Mouse (Mus musculus): ENCODE results near the gene Ten1. TPM values are rescaled to one million over a fixed set of nuclear protein-coding genes. Genes with fewer than 3 reads are reported as not detected.

The Ten1 gene
- total and polyA plus RNA-seq, 2 experiments from 2014 or later = 66.6 to 110 TPM

DNA sequence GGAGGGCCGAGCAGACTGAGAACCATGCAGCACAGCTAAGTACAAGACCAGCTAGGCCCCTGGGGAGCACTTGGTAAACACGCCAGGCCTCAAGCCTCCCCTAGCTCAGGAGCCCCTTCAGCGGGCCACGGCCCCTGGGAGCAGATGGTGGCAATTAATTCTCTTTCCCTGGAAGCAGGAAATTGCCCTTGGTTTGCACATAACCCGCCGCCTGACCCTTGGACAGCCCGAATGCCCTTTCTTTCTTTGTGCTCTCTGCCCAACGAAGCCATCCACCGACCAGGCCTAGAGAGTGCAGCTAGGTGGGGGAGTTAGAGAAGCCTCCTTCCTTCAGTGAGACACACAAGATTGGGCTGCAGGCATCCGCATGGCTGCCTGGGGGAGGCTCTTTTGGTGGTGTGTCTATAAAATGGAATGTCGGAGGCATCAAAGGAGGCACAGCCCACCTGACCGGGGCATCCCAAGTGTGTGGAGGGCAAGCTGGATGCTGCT lies 43.1 kb downstream of the Ten1 start:
- H3K4me2 ChIP-seq (ENCODE audit: low read depth, low read length) = no peak overlapping the region
- H3K9me3 ChIP-seq (ENCODE audit: low read length) = no peaks in the 10 kb centered on the region
- no peak for DNase-seq (ENCODE audit: low spot score)
- no peak overlapping the region for H3K27ac ChIP-seq
- no peaks in the 10 kb centered on the region for H3K4me1 ChIP-seq (ENCODE audit: insufficient read depth, low read length)
- H3K9ac ChIP-seq (replicated peaks; ENCODE audit: low read length) = no peak overlapping the region
- H3K36me3 ChIP-seq (ENCODE audit: insufficient read depth, low read length) = peaks cover 31% of the 10 kb centered on the region
- H3K4me3 ChIP-seq (ENCODE audit: low read length) = no peak overlapping the region
- H3K27me3 ChIP-seq (ENCODE audit: insufficient read depth, low read length) = no peaks in the 10 kb centered on the region
- TF ChIP-seq CTCF (IDR thresholded peaks at IDR 0.05; ENCODE audit: low read depth) = no peak
- ATAC-seq = no peak
- WGBS = 50% methylated on average over 12 of the region's 12 CpGs

- TF ChIP-seq CTCF (IDR thresholded peaks at IDR 0.05; ENCODE audit: low read depth) = no peak
- H3K4me1 ChIP-seq (ENCODE audit: insufficient read depth, low read length) = no peaks in the 10 kb centered on the region
- H3K36me3 ChIP-seq (ENCODE audit: insufficient read depth, low read length) = peaks cover 59% of the 10 kb centered on the region
- no peak overlapping the region for H3K9ac ChIP-seq (replicated peaks; ENCODE audit: low read length)
- H3K4me3 ChIP-seq (ENCODE audit: low read length) = no peak overlapping the region
- no peak overlapping the region for H3K27ac ChIP-seq
- H3K9me3 ChIP-seq (ENCODE audit: low read length) = no peaks in the 10 kb centered on the region
- H3K27me3 ChIP-seq (ENCODE audit: insufficient read depth, low read length) = no peaks in the 10 kb centered on the region
- H3K4me2 ChIP-seq (ENCODE audit: low read depth, low read length) = no peak overlapping the region
- ATAC-seq (no peak), DNase-seq (ENCODE audit: low spot score) (no peak)
- 86% methylated on average over 8 of the region's 8 CpGs for WGBS
These were observed 45.9 kb downstream of the Ten1 start for GRCm38 (mm10) chr11:116244580-116244979.

- H3K36me3 ChIP-seq (ENCODE audit: insufficient read depth, low read length) = peaks cover 69% of the 10 kb centered on the region
- H3K27ac ChIP-seq = no peak overlapping the region
- no peak for TF ChIP-seq CTCF (IDR thresholded peaks at IDR 0.05; ENCODE audit: low read depth)
- H3K4me3 ChIP-seq (ENCODE audit: low read length) = no peak overlapping the region
- no peak for DNase-seq (ENCODE audit: low spot score)
- WGBS = 69% methylated on average over 6 of the region's 6 CpGs
- H3K9me3 ChIP-seq (ENCODE audit: low read length) = no peaks in the 10 kb centered on the region
- H3K4me1 ChIP-seq (ENCODE audit: insufficient read depth, low read length) = no peaks in the 10 kb centered on the region
- no peak overlapping the region for H3K9ac ChIP-seq (replicated peaks; ENCODE audit: low read length)
- no peaks in the 10 kb centered on the region for H3K27me3 ChIP-seq (ENCODE audit: insufficient read depth, low read length)
- no peak for ATAC-seq
- no peak overlapping the region for H3K4me2 ChIP-seq (ENCODE audit: low read depth, low read length)
These were observed 47.0 kb downstream of the Ten1 start for GRCm38 (mm10) chr11:116245616-116246015.

GRCm38 (mm10) chr11:116247502-116248222 lies 49.0 kb downstream of the Ten1 start:
- no peak for TF ChIP-seq CTCF (IDR thresholded peaks at IDR 0.05; ENCODE audit: low read depth)
- DNase-seq (ENCODE audit: low spot score) (no peak), ATAC-seq (no peak)
- Histone ChIP-seq H3K9me3 (ENCODE audit: low read length) (no peaks in the 10 kb centered on the region), H3K4me1 (ENCODE audit: insufficient read depth, low read length) (no peaks in the 10 kb centered on the region), H3K27me3 (ENCODE audit: insufficient read depth, low read length) (no peaks in the 10 kb centered on the region), H3K4me3 (ENCODE audit: low read length) (no peak overlapping the region), H3K4me2 (ENCODE audit: low read depth, low read length) (no peak overlapping the region), H3K27ac (no peak overlapping the region), H3K36me3 (ENCODE audit: insufficient read depth, low read length) (peaks cover 90% of the 10 kb centered on the region), H3K9ac (replicated peaks; ENCODE audit: low read length) (no peak overlapping the region)
- WGBS = 89% methylated on average over 14 of the region's 14 CpGs

GRCm38 (mm10) chr11:116250898-116251297 lies 52.2 kb downstream of the Ten1 start:
- DNase-seq (ENCODE audit: low spot score) (no peak), ATAC-seq (no peak)
- Histone ChIP-seq H3K27ac (no peak overlapping the region), H3K36me3 (ENCODE audit: insufficient read depth, low read length) (peaks cover 91% of the 10 kb centered on the region), H3K4me2 (ENCODE audit: low read depth, low read length) (no peak overlapping the region), H3K9me3 (ENCODE audit: low read length) (no peaks in the 10 kb centered on the region), H3K9ac (replicated peaks; ENCODE audit: low read length) (no peak overlapping the region), H3K4me3 (ENCODE audit: low read length) (no peak overlapping the region), H3K4me1 (ENCODE audit: insufficient read depth, low read length) (no peaks in the 10 kb centered on the region), H3K27me3 (ENCODE audit: insufficient read depth, low read length) (no peaks in the 10 kb centered on the region)
- 93% methylated on average over 8 of the region's 8 CpGs for WGBS
- TF ChIP-seq CTCF (IDR thresholded peaks at IDR 0.05; ENCODE audit: low read depth) = no peak

GRCm38 (mm10) chr11:116253076-116253600 lies 54.5 kb downstream of the Ten1 start:
- Histone ChIP-seq H3K4me3 (ENCODE audit: low read length) (no peak overlapping the region), H3K9ac (replicated peaks; ENCODE audit: low read length) (no peak overlapping the region), H3K27me3 (ENCODE audit: insufficient read depth, low read length) (no peaks in the 10 kb centered on the region), H3K27ac (no peak overlapping the region), H3K4me1 (ENCODE audit: insufficient read depth, low read length) (no peaks in the 10 kb centered on the region), H3K4me2 (ENCODE audit: low read depth, low read length) (no peak overlapping the region), H3K9me3 (ENCODE audit: low read length) (no peaks in the 10 kb centered on the region), H3K36me3 (ENCODE audit: insufficient read depth, low read length) (peaks cover 76% of the 10 kb centered on the region)
- no peak for ATAC-seq
- no peak for TF ChIP-seq CTCF (IDR thresholded peaks at IDR 0.05; ENCODE audit: low read depth)
- WGBS = 84% methylated on average over 3 of the region's 3 CpGs
- DNase-seq (ENCODE audit: low spot score) = no peak

DNA sequence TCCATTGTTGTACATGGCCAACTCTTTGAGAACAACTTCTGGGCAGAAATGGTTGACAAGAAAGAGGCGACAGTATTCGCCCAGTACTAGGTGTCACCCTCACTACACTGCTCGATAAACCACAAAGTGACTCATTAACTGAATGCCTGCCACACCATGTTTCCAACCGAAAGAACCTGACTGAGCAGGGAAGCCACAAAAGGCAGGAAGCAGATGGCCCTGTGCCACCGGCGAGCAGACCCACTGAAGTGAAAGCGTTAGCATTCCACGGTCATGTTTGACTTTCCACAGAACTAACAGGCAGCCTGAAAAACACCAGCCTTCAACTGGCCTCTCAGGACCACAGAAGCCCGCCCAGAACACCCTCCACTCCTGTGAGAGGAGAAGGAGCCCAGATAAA lies 56.0 kb downstream of the Ten1 start:
- Histone ChIP-seq H3K4me2 (ENCODE audit: low read depth, low read length) (no peak overlapping the region), H3K9ac (replicated peaks; ENCODE audit: low read length) (no peak overlapping the region), H3K27me3 (ENCODE audit: insufficient read depth, low read length) (no peaks in the 10 kb centered on the region), H3K27ac (no peak overlapping the region), H3K9me3 (ENCODE audit: low read length) (no peaks in the 10 kb centered on the region), H3K36me3 (ENCODE audit: insufficient read depth, low read length) (peaks cover 74% of the 10 kb centered on the region), H3K4me1 (ENCODE audit: insufficient read depth, low read length) (no peaks in the 10 kb centered on the region), H3K4me3 (ENCODE audit: low read length) (no peak overlapping the region)
- ATAC-seq (no peak), DNase-seq (ENCODE audit: low spot score) (no peak)
- 70% methylated on average over 9 of the region's 9 CpGs for WGBS
- no peak for TF ChIP-seq CTCF (IDR thresholded peaks at IDR 0.05; ENCODE audit: low read depth)
